Mouse (Mus musculus): ENCODE measurements at regions not wholly inside any gene's neighbourhood (a gene's known extent, or its start where the extent isn't known, plus 50 kb on each side); places are given as distances from the start of the nearest gene placed in this dataset.

DNA sequence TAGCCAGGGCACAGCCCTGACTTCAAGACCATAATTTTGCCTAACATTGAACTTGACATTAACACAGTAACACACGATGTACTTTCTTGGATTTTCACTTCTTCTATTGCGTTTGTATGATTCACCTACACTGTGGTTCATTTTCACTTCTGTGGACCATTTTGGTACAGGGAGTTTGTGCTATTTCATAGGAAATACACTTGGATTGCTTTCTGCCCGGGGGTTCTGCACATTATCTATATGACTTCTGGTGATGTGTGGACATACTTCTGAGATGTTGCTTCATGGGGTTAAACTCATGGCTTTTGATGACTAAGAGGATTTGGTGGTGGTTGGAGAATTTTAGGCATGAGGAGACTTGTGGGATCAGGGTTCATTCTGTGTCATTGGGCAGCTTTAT, 640.4 kb upstream of the Gm19410 start:
- WGBS (ENCODE audit: insufficient replicate concordance) = 61% methylated on average over 3 of the region's 3 CpGs
- no peaks in the 10 kb centered on the region for H3K27me3 ChIP-seq

DNA sequence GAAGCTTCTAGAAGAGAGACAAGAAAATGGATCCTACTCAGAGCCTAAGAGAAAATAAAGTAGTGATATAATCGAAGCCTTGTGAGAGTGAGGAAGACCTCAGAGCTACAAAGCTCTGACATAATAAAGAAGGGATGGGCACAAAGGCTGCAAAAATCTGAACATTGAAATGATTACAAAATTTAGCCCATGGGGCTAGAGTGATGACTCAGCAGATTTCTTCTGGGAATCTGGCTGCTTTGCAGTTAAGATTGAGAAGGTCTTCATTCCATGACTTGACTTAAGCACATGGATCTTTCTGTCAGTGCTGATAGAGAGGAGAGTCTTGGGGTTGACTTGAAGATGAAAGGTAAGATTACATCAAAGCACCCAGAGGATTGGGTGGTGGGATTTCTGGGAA, 633.3 kb upstream of the Gm19410 start:
- Histone ChIP-seq H3K4me1 (replicated peaks) (no peaks in the 10 kb centered on the region), H3K27me3 (no peaks in the 10 kb centered on the region), H3K36me3 (no peaks in the 10 kb centered on the region), H3K9ac (no peak overlapping the region), H3K4me3 (replicated peaks) (no peak overlapping the region), H3K27ac (no peak overlapping the region), H3K9me3 (replicated peaks) (no peaks in the 10 kb centered on the region), H3K4me2 (no peak overlapping the region)
- DNase-seq (no peak), ATAC-seq (ENCODE audit: low read depth) (no peak)
- WGBS (ENCODE audit: insufficient replicate concordance) = 60% methylated on average over 1 of the region's 1 CpGs

More for the DNA sequence above, 640.4 kb upstream of the Gm19410 start:
- ATAC-seq (ENCODE audit: low read depth) = no peak
- H3K4me2 ChIP-seq = no peak overlapping the region
- no peak overlapping the region for H3K27ac ChIP-seq
- H3K4me3 ChIP-seq (replicated peaks) = no peak overlapping the region
- H3K9ac ChIP-seq = no peak overlapping the region
- H3K4me1 ChIP-seq (replicated peaks) = no peaks in the 10 kb centered on the region
- no peaks in the 10 kb centered on the region for H3K36me3 ChIP-seq
- no peaks in the 10 kb centered on the region for H3K9me3 ChIP-seq (replicated peaks)
- no peak for DNase-seq

DNA sequence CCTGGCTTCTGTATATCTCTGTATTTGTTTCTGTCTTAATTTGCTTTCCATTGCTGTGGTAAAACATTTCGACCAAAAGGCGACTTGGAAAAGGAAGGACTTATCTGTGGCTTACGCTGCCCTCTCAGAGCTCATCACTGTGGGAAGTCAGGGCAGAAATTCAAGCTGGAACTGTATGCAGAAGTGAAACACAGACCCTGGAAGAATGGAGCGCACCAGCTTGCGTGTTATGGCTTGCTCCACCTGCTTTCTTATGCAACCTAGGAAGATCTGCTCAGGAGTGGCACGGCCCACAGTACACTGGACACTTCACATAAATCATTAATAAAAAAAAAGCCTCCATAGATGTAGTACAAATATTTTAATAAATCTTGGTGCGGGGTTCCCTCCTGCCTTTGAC, 630.0 kb upstream of the Gm19410 start:
- Histone ChIP-seq H3K27me3 (no peaks in the 10 kb centered on the region), H3K4me1 (replicated peaks) (no peaks in the 10 kb centered on the region), H3K27ac (no peak overlapping the region), H3K4me2 (no peak overlapping the region), H3K9me3 (replicated peaks) (no peaks in the 10 kb centered on the region), H3K36me3 (no peaks in the 10 kb centered on the region), H3K4me3 (replicated peaks) (no peak overlapping the region), H3K9ac (no peak overlapping the region)
- WGBS (ENCODE audit: insufficient replicate concordance) = 62% methylated on average over 7 of the region's 7 CpGs
- ATAC-seq (ENCODE audit: low read depth) (no peak), DNase-seq (no peak)

DNA sequence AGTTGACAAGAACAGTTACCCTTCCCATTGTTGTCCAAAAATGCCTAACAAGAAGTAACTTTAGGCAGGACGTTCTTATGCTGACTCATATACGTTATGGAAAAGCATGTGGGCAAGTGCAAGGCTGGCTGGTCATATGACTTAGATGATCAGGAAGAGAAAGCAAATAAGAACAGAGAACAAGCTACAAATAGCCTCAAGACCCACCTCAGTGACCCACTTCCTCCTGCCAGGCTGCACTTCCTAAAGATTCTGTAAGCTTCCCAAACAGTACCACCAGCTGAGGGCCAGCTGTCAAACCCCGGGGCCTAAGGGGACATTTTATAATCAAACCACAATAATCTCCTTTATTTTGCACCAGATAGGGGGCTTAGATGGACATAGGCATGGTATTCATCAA, 628.9 kb upstream of the Gm19410 start:
- ATAC-seq (ENCODE audit: low read depth) = no peak
- Histone ChIP-seq H3K27ac (no peak overlapping the region), H3K36me3 (no peaks in the 10 kb centered on the region), H3K4me2 (no peak overlapping the region), H3K9ac (no peak overlapping the region), H3K9me3 (replicated peaks) (no peaks in the 10 kb centered on the region), H3K27me3 (no peaks in the 10 kb centered on the region), H3K4me3 (replicated peaks) (no peak overlapping the region), H3K4me1 (replicated peaks) (no peaks in the 10 kb centered on the region)
- no peak for DNase-seq
- WGBS (ENCODE audit: insufficient replicate concordance) = 43% methylated on average over 3 of the region's 3 CpGs

DNA sequence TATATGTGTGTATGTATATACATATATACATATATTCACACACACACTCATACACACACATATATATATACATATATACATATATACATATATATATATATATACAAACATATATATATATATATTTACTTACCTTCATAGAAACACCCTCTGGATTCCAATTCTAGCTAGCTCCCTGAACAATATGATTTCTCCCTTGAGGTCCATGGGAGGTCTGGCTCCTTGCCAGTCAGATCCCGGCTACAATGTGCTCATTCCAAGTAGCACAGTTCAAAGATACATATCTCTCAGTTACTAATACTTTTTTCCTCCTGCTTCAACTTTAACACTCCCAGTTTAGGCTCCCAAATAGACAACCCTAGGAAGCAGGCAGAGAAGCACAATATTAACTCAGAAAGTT, 624.8 kb upstream of the Gm19410 start:
- H3K9ac ChIP-seq = no peak overlapping the region
- H3K4me2 ChIP-seq = no peak overlapping the region
- DNase-seq (no peak), ATAC-seq (ENCODE audit: low read depth) (no peak)
- no peaks in the 10 kb centered on the region for H3K27me3 ChIP-seq
- 73% methylated on average over 1 of the region's 1 CpGs for WGBS (ENCODE audit: insufficient replicate concordance)
- no peak overlapping the region for H3K4me3 ChIP-seq (replicated peaks)
- no peaks in the 10 kb centered on the region for H3K4me1 ChIP-seq (replicated peaks)
- no peaks in the 10 kb centered on the region for H3K9me3 ChIP-seq (replicated peaks)
- no peaks in the 10 kb centered on the region for H3K36me3 ChIP-seq
- H3K27ac ChIP-seq = no peak overlapping the region

DNA sequence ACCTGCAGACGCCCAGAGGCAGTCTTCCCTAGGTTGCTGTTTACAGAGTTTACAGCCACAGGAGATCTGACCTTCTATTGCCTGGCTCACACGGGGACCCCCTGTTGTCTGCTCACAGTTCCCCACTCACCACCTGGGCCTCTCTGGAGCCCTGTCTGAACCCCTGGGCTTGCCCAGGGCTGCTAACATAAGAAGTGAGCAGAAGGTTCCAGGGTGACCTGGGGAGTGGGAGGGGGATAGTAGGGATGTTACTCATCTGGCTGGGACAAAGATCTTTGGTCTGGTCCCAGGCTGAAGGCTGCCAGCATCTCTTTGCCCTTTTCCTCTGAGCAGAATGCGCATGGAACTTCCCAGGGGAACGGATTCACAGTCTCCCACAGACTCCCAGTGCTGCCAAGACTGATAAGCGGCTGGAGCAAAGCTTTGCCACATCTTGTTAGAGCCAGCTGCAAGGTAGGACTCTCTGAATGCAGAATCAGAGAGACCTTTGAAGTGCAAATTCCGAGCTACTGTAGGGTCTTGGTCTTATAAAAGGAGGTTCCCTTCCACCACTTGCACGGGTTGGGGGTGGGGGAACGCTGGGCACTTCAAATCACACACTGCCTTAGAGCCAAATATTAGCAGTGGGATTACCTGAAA, 622.5 kb upstream of the Gm19410 start:
- no peak overlapping the region for H3K4me2 ChIP-seq
- no peak overlapping the region for H3K4me3 ChIP-seq (replicated peaks)
- H3K27me3 ChIP-seq = no peaks in the 10 kb centered on the region
- no peaks in the 10 kb centered on the region for H3K36me3 ChIP-seq
- no peaks in the 10 kb centered on the region for H3K4me1 ChIP-seq (replicated peaks)
- DNase-seq = no peak
- no peak for ATAC-seq (ENCODE audit: low read depth)
- H3K9me3 ChIP-seq (replicated peaks) = no peaks in the 10 kb centered on the region
- no peak overlapping the region for H3K9ac ChIP-seq
- no peak overlapping the region for H3K27ac ChIP-seq
- 28% methylated on average over 8 of the region's 8 CpGs for WGBS (ENCODE audit: insufficient replicate concordance)

DNA sequence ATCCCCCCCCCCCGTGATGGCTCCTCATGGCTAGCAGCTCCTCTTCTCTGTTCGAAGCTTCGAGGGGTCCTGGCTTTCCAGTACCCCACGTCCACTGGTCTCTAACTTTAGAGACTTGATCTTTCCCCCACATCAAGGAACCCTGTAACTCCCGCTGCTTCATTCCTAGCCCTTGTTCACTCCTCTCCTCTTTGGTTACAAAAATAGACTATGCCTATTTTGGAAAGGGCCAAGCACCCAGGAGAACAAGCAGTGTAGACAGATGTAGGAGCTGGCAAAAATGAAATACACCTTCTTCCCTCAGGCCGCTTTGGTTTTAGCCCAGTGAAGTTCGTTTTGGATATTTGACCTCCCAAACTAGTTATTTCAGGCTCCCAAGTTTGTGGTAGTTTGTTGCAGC, 621.9 kb upstream of the Gm19410 start:
- Histone ChIP-seq H3K27ac (no peak overlapping the region), H3K4me3 (replicated peaks) (no peak overlapping the region), H3K4me2 (no peak overlapping the region), H3K4me1 (replicated peaks) (no peaks in the 10 kb centered on the region), H3K36me3 (no peaks in the 10 kb centered on the region), H3K9me3 (replicated peaks) (no peaks in the 10 kb centered on the region), H3K27me3 (no peaks in the 10 kb centered on the region), H3K9ac (no peak overlapping the region)
- DNase-seq (no peak), ATAC-seq (ENCODE audit: low read depth) (no peak)
- WGBS (ENCODE audit: insufficient replicate concordance) = 51% methylated on average over 7 of the region's 7 CpGs

DNA sequence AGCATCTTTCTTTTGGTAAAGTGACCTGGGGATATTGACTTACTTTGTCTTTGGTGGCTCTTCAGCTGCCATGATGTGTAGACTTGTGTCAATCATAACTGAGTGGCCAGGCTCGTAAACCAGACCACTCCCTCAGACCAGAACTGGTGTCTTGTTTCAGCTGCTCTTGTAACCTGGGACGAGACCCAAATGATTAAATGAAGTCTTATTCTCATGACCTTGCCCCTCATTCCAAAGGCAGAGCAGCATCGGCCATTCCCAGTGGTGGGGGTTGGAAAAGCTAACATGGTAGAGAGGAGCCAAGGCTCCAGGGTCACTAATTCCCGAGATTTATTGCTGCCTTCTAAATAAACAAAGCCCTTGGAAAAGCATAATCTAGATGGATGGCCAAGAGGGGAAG, 621.2 kb upstream of the Gm19410 start:
- H3K4me3 ChIP-seq (replicated peaks) = no peak overlapping the region
- DNase-seq (no peak), ATAC-seq (ENCODE audit: low read depth) (no peak)
- H3K27me3 ChIP-seq = no peaks in the 10 kb centered on the region
- WGBS (ENCODE audit: insufficient replicate concordance) = 49% methylated on average over 4 of the region's 4 CpGs
- H3K4me1 ChIP-seq (replicated peaks) = no peaks in the 10 kb centered on the region
- H3K36me3 ChIP-seq = no peaks in the 10 kb centered on the region
- H3K9me3 ChIP-seq (replicated peaks) = no peaks in the 10 kb centered on the region
- no peak overlapping the region for H3K4me2 ChIP-seq
- H3K9ac ChIP-seq = no peak overlapping the region
- H3K27ac ChIP-seq = no peak overlapping the region

DNA sequence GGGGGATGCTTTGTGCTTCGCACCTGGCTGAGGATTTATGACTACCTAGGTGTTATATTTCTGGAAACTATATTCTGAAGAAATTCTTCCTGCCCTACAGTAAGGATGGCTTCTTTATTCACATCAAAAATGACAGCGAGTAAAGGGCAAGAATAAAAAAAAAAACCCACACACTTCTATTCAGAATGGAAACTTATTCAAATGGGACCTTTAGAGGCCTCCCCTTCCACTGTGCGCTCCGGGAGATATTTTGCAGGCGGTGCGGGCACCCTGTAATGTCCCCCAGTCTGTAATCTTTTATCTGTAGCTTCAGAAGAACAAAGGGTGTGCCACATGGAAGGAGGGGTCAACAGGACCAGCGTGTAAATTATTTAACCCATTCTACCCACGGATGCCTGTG, 618.1 kb upstream of the Gm19410 start:
- ATAC-seq (ENCODE audit: low read depth) = no peak

DNA sequence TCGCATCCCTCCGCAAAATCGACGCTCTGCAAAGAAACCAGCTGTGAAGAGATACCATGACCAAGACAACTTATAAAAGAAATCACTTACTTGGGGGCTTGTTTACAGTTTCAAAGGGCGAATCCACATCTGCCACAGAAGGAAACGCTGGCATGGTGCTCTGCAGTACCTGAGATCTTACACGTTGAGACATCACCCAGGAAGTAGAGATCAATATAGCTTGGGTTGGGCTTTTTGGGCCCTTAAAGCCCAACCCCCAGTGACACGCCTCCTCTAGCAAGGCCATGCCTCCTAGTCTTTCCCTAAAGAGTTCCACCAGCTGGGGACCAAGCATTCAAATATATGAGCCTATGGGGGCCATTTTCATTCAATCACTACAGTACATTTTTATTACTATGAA, 617.6 kb upstream of the Gm19410 start:
- ATAC-seq (ENCODE audit: low read depth) = no peak
- H3K9me3 ChIP-seq (replicated peaks) = no peaks in the 10 kb centered on the region

More for the DNA sequence above, 618.1 kb upstream of the Gm19410 start:
- Histone ChIP-seq H3K4me3 (replicated peaks) (no peak overlapping the region), H3K4me1 (replicated peaks) (no peaks in the 10 kb centered on the region), H3K27me3 (no peaks in the 10 kb centered on the region), H3K9ac (no peak overlapping the region), H3K9me3 (replicated peaks) (no peaks in the 10 kb centered on the region), H3K36me3 (no peaks in the 10 kb centered on the region), H3K4me2 (no peak overlapping the region), H3K27ac (no peak overlapping the region)
- 67% methylated on average over 8 of the region's 8 CpGs for WGBS (ENCODE audit: insufficient replicate concordance)
- no peak for DNase-seq

DNA sequence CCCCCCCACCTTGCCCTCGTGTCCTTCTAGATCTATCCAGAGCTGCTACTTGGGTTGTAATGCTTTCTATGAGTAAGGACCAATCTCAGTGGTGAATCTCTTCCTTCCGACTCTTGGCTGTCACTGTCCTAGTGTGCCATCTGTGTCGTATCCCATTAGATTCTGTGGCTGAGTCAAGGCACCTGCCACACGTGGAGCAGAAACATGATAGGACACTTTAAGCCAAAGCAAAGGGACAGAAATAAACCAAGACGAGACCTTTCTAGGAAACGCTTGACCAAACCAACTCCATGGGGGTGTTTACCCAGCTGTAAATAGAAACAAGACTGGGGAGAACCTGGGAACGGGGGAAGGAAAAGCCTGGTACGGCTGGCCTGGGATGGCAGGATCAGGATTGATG, 613.0 kb upstream of the Gm19410 start:
- Histone ChIP-seq H3K9me3 (replicated peaks) (no peaks in the 10 kb centered on the region), H3K27ac (no peak overlapping the region), H3K4me1 (replicated peaks) (no peaks in the 10 kb centered on the region), H3K4me2 (no peak overlapping the region), H3K36me3 (no peaks in the 10 kb centered on the region), H3K9ac (no peak overlapping the region), H3K4me3 (replicated peaks) (no peak overlapping the region), H3K27me3 (no peaks in the 10 kb centered on the region)
- DNase-seq = no peak
- ATAC-seq (ENCODE audit: low read depth) = no peak
- 61% methylated on average over 8 of the region's 8 CpGs for WGBS (ENCODE audit: insufficient replicate concordance)

More for the DNA sequence above, 617.6 kb upstream of the Gm19410 start:
- H3K4me3 ChIP-seq (replicated peaks) = no peak overlapping the region
- H3K27ac ChIP-seq = no peak overlapping the region
- DNase-seq = no peak
- no peaks in the 10 kb centered on the region for H3K36me3 ChIP-seq
- H3K4me1 ChIP-seq (replicated peaks) = no peaks in the 10 kb centered on the region
- no peak overlapping the region for H3K9ac ChIP-seq
- H3K27me3 ChIP-seq = no peaks in the 10 kb centered on the region
- no peak overlapping the region for H3K4me2 ChIP-seq
- WGBS (ENCODE audit: insufficient replicate concordance) = 73% methylated on average over 8 of the region's 8 CpGs

DNA sequence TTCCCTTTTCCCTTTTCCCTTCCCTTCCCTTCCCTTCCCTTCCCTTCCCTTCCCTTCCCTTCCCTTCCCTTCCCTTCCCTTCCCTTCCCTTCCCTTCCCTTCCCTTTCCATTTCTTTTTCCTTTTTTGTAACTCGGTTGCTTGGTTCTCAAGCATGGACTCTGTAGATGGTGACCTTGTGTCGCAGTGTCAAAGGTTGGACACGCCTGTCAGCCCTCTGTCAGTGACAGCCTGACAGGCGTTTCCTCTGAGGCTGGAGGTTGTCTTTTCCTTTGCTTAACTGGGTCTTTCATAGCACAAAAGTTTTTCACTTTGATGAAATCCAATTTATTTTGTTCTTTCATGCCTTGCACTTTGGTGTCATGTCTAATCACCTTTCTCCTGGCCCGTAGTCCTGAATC, 609.3 kb upstream of the Gm19410 start:
- Histone ChIP-seq H3K27ac (no peak overlapping the region), H3K9ac (no peak overlapping the region), H3K36me3 (no peaks in the 10 kb centered on the region), H3K4me2 (no peak overlapping the region), H3K27me3 (no peaks in the 10 kb centered on the region), H3K9me3 (replicated peaks) (no peaks in the 10 kb centered on the region), H3K4me1 (replicated peaks) (no peaks in the 10 kb centered on the region), H3K4me3 (replicated peaks) (no peak overlapping the region)
- DNase-seq (no peak), ATAC-seq (ENCODE audit: low read depth) (no peak)
- WGBS (ENCODE audit: insufficient replicate concordance) = 39% methylated on average over 5 of the region's 5 CpGs

Data from liver, embryonic 13.5 days (tissue).